Mouse (Mus musculus): Measurements from ENCODE around the gene Mafk.
A peak's percentile ranks its signal among the peaks of the same experiment; 100 is the strongest.

Gene Mafk

GRCm38 (mm10) chr5:139796900-139797299 lies 5.6 kb downstream of the Mafk start:
- peak; percentile 80 for DNase-seq (ENCODE audit: low spot score)

GRCm38 (mm10) chr5:139797473-139798167 lies 6.3 kb downstream of the Mafk start:
- DNase-seq (ENCODE audit: low spot score) = no peak

GRCm38 (mm10) chr5:139798168-139798900 lies 7.0 kb downstream of the Mafk start:
- DNase-seq (ENCODE audit: low spot score) = no peak

- DNase-seq (ENCODE audit: low spot score) = no peak
Observed at GRCm38 (mm10) chr5:139799041-139799440, 7.7 kb downstream of the Mafk start.

- DNase-seq (ENCODE audit: low spot score) = no peak
Observed at GRCm38 (mm10) chr5:139799801-139800590, 8.7 kb downstream of the Mafk start.

- DNase-seq (ENCODE audit: low spot score) = no peak
Observed at GRCm38 (mm10) chr5:139801231-139801630, 9.9 kb downstream of the Mafk start.

GRCm38 (mm10) chr5:139801880-139802279 lies 10.6 kb downstream of the Mafk start:
- no peak for DNase-seq (ENCODE audit: low spot score)

- DNase-seq (ENCODE audit: low spot score) = no peak
Observed at GRCm38 (mm10) chr5:139803165-139803564, 11.9 kb downstream of the Mafk start.

- peak; percentile 57 for DNase-seq (ENCODE audit: low spot score)
Observed at GRCm38 (mm10) chr5:139803601-139804102, 12.3 kb downstream of the Mafk start.

- DNase-seq (ENCODE audit: low spot score) = peak; percentile 73
Observed at GRCm38 (mm10) chr5:139804107-139804551, 12.8 kb downstream of the Mafk start.

- no peak for DNase-seq (ENCODE audit: low spot score)
Observed at GRCm38 (mm10) chr5:139804573-139805111, 13.3 kb downstream of the Mafk start.

- no peak for DNase-seq (ENCODE audit: low spot score)
Observed at GRCm38 (mm10) chr5:139805924-139806323, 14.6 kb downstream of the Mafk start.

GRCm38 (mm10) chr5:139809397-139809796 lies 18.1 kb downstream of the Mafk start:
- DNase-seq (ENCODE audit: low spot score) = no peak

GRCm38 (mm10) chr5:139811677-139812397 lies 20.5 kb downstream of the Mafk start:
- DNase-seq (ENCODE audit: low spot score) = no peak

GRCm38 (mm10) chr5:139812398-139813125 lies 21.2 kb downstream of the Mafk start:
- DNase-seq (ENCODE audit: low spot score) = no peak

GRCm38 (mm10) chr5:139813126-139813490 lies 21.8 kb downstream of the Mafk start:
- DNase-seq (ENCODE audit: low spot score) = no peak

- DNase-seq (ENCODE audit: low spot score) = peak; percentile 68
Observed at GRCm38 (mm10) chr5:139813963-139814381, 22.7 kb downstream of the Mafk start.

GRCm38 (mm10) chr5:139815964-139816363 lies 24.7 kb downstream of the Mafk start:
- no peak for DNase-seq (ENCODE audit: low spot score)

- DNase-seq (ENCODE audit: low spot score) = no peak
Observed at GRCm38 (mm10) chr5:139816445-139816844, 25.1 kb downstream of the Mafk start.

- DNase-seq (ENCODE audit: low spot score) = no peak
Observed at GRCm38 (mm10) chr5:139817292-139817691, 26.0 kb downstream of the Mafk start.

GRCm38 (mm10) chr5:139818056-139818455 lies 26.7 kb downstream of the Mafk start:
- no peak for DNase-seq (ENCODE audit: low spot score)

All from yolk sac, embryonic 10.5 days (tissue).